Comparison of ENCODE assay signal across 24 mouse cellular contexts in the genomic region with DNA sequence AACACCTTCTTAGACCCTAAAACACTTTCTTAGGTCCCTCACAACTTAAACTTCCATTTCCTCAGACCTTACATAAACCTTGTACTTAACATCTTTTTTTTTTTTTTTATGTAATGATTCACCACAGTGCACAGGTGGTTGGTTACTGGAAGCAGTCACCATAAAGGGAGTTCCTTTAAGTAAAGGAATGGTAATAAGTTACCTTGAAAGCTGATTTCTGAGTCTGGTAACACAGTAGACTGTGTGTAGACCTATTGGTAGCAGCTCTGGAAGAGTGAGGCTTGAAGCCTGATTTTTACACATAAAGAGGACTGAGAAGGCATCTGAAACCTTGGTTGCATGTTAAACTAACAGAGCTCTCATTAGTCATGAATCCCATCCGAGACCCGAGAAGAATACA. TPM values are rescaled to one million over a fixed set of nuclear protein-coding genes. Genes with fewer than 3 reads are reported as not detected.
A peak's percentile ranks its signal among the peaks of the same experiment; 100 is the strongest.
DNase-seq lines count a peak whose midpoint lies in the region; ATAC-seq and TF ChIP-seq lines count a peak whose summit lies in the region.
"Had no signal": no experiment of that assay in that cellular context is flagged by ENCODE, and none has a peak within 500 bp of the region (broad histone marks: within the 10 kb centered on the region; RNA-seq: fewer than 3 reads in every experiment).

No protein-coding gene starts in this region.

- no peak overlapping the region for H3K4me2 ChIP-seq in kidney, embryonic 15.5 days
- H3K4me2 ChIP-seq in kidney, postnatal 0 days (ENCODE audit: low read length), result no peak overlapping the region
- H3K4me2 ChIP-seq: embryonic facial prominence, embryonic 13.5 days; embryonic facial prominence, embryonic 15.5 days; forebrain, embryonic 12.5 days had no signal

- peaks cover 5% of the 10 kb centered on the region; the same call in 1 of the 2 replicates for H3K4me1 ChIP-seq in kidney, embryonic 15.5 days
- no peaks in the 10 kb centered on the region for H3K4me1 ChIP-seq in kidney, postnatal 0 days (replicated peaks; ENCODE audit: insufficient read depth, low read length)
- H3K4me1 ChIP-seq: embryonic facial prominence, embryonic 13.5 days; embryonic facial prominence, embryonic 15.5 days; forebrain, embryonic 10.5 days; forebrain, embryonic 12.5 days had no signal

- no peak overlapping the region for H3K4me3 ChIP-seq in kidney, embryonic 15.5 days (replicated peaks)
- no peak overlapping the region for H3K4me3 ChIP-seq in kidney, postnatal 0 days (replicated peaks; ENCODE audit: low read depth, low read length)
- H3K4me3 ChIP-seq: embryonic facial prominence, embryonic 13.5 days; embryonic facial prominence, embryonic 15.5 days; erythroblast, embryonic 14.5 days; forebrain, embryonic 10.5 days; forebrain, embryonic 12.5 days had no signal

- no peaks in the 10 kb centered on the region for H3K36me3 ChIP-seq in kidney, embryonic 15.5 days
- H3K36me3 ChIP-seq in kidney, postnatal 0 days (ENCODE audit: insufficient read depth, low read length), result no peaks in the 10 kb centered on the region
- H3K36me3 ChIP-seq: embryonic facial prominence, embryonic 13.5 days; embryonic facial prominence, embryonic 15.5 days; forebrain, embryonic 10.5 days; forebrain, embryonic 12.5 days had no signal

- peak overlapping the region; percentile 87 for H3K27ac ChIP-seq in kidney, embryonic 15.5 days
- peak overlapping the region; percentile 65 for H3K27ac ChIP-seq in kidney, postnatal 0 days
- H3K27ac ChIP-seq: embryonic facial prominence, embryonic 13.5 days; embryonic facial prominence, embryonic 15.5 days; forebrain, embryonic 10.5 days; forebrain, embryonic 12.5 days had no signal

- ATAC-seq in kidney, embryonic 15.5 days (replicated peaks; ENCODE audit: low FRiP score), result peak; percentile 54; the same call in 1 of the 2 replicates
- peak; percentile 71; the same call in 1 of the 2 replicates for ATAC-seq in kidney, postnatal 0 days (replicated peaks; ENCODE audit: low FRiP score, low read depth)
- ATAC-seq: forebrain, embryonic 14.5 days had no signal

- peaks cover 16% of the 10 kb centered on the region for H3K9me3 ChIP-seq in kidney, embryonic 15.5 days (replicated peaks)
- no peaks in the 10 kb centered on the region for H3K9me3 ChIP-seq in kidney, postnatal 0 days (replicated peaks; ENCODE audit: low read length)

- H3K9ac ChIP-seq in kidney, embryonic 15.5 days, result no peak overlapping the region
- H3K9ac ChIP-seq in kidney, postnatal 0 days (ENCODE audit: low read depth, low read length), result no peak overlapping the region
- H3K9ac ChIP-seq: embryonic facial prominence, embryonic 13.5 days; embryonic facial prominence, embryonic 15.5 days; forebrain, embryonic 12.5 days had no signal

- TF ChIP-seq CTCF in kidney, postnatal 0 days (IDR thresholded peaks at IDR 0.05; ENCODE audit: low read depth), result no peak

- WGBS in kidney, embryonic 15.5 days, result 25% methylated on average over 2 of the region's 2 CpGs
- 0% methylated on average over 2 of the region's 2 CpGs for WGBS in kidney, postnatal 0 days

- no peaks in the 10 kb centered on the region for H3K27me3 ChIP-seq in kidney, embryonic 15.5 days
- H3K27me3 ChIP-seq in kidney, postnatal 0 days (ENCODE audit: insufficient read depth, low read length), result no peaks in the 10 kb centered on the region
- H3K27me3 ChIP-seq: embryonic facial prominence, embryonic 13.5 days; embryonic facial prominence, embryonic 15.5 days; forebrain, embryonic 12.5 days had no signal

- DNase-seq in kidney, adult 9 months, result peak; percentile 22
- no peak for DNase-seq in kidney, adult 8-10 months
- no peak for DNase-seq in kidney, postnatal 4 days
- DNase-seq in kidney, postnatal 0 days (ENCODE audit: low spot score), result peak; percentile 14
- DNase-seq in kidney, adult 11 months, result no peak
- DNase-seq: adrenal gland, adult 2 months; adrenal gland, postnatal 10 days; adrenal gland, postnatal 25 days; cerebellum, adult 11 months; cerebellum, adult 18-20 months; cerebellum, adult 8-10 months; cerebellum, adult 9-11 months; cerebellum, postnatal 14 days; cerebellum, postnatal 36 days; embryo, embryonic 11 days had no signal

RNA-seq across cellular contexts. Expression of gene Nxpe5, which starts 5.8 kb away (rescaled TPM):
- not detected in 2 replicates for polyA plus RNA-seq in kidney, embryonic 15.5 days (2015; fragmentation: Nextera tagmentation; extraction: Ambion mirVana)
- polyA plus RNA-seq in kidney, postnatal 0 days (2015; fragmentation: Nextera tagmentation; extraction: Ambion mirVana), result 0.22 and 0.36 TPM in 2 replicates
- polyA plus RNA-seq: C2C12; embryonic facial prominence, embryonic 11.5 days; embryonic facial prominence, embryonic 13.5 days; embryonic facial prominence, embryonic 15.5 days; erythroblast, embryonic 14.5 days; forebrain, embryonic 10.5 days; forebrain, embryonic 12.5 days; forebrain, embryonic 14.5 days had no signal

RNA-seq across cellular contexts. Expression of gene Mblac1, which starts 25.8 kb away (rescaled TPM):
- polyA plus RNA-seq in kidney, embryonic 15.5 days (2015; fragmentation: Nextera tagmentation; extraction: Ambion mirVana), result 8.4 and 10.5 TPM in 2 replicates
- 11.4 and 12.8 TPM in 2 replicates for polyA plus RNA-seq in kidney, postnatal 0 days (2015; fragmentation: Nextera tagmentation; extraction: Ambion mirVana)

RNA-seq across cellular contexts. Expression of gene Cnpy4, which starts 32.6 kb away (rescaled TPM):
- polyA plus RNA-seq in kidney, embryonic 15.5 days (2015; fragmentation: Nextera tagmentation; extraction: Ambion mirVana), result 61.9 and 62.9 TPM in 2 replicates
- 42.2 and 43.9 TPM in 2 replicates for polyA plus RNA-seq in kidney, postnatal 0 days (2015; fragmentation: Nextera tagmentation; extraction: Ambion mirVana)

RNA-seq across cellular contexts. Expression of gene Taf6, which starts 32.6 kb away (rescaled TPM):
- 102 and 109 TPM in 2 replicates for polyA plus RNA-seq in kidney, embryonic 15.5 days (2015; fragmentation: Nextera tagmentation; extraction: Ambion mirVana)
- polyA plus RNA-seq in kidney, postnatal 0 days (2015; fragmentation: Nextera tagmentation; extraction: Ambion mirVana), result 49.8 and 54.8 TPM in 2 replicates

RNA-seq across cellular contexts. Expression of gene Lamtor4, which starts 35.4 kb away (rescaled TPM):
- 57.8 and 61.1 TPM in 2 replicates for polyA plus RNA-seq in kidney, embryonic 15.5 days (2015; fragmentation: Nextera tagmentation; extraction: Ambion mirVana)
- 77.6 and 87.0 TPM in 2 replicates for polyA plus RNA-seq in kidney, postnatal 0 days (2015; fragmentation: Nextera tagmentation; extraction: Ambion mirVana)

Comparison
In these comparisons a context has a peak if more than half of its experiments do, and no peak if none do; other contexts are left out.
1. DNase-seq: peak in kidney, adult 9 months (single experiment) and kidney, postnatal 0 days (single experiment); none in kidney, adult 8-10 months (0 of 2), kidney, postnatal 4 days (0 of 2) and kidney, adult 11 months (single experiment).